Mouse (Mus musculus): ENCODE data around the gene Hoxd3. TPM values are rescaled to one million over a fixed set of nuclear protein-coding genes. Genes with fewer than 3 reads are reported as not detected.

Hoxd3 gene
- polyA plus RNA-seq, 1 experiment from 2014 or later = not detected

DNA sequence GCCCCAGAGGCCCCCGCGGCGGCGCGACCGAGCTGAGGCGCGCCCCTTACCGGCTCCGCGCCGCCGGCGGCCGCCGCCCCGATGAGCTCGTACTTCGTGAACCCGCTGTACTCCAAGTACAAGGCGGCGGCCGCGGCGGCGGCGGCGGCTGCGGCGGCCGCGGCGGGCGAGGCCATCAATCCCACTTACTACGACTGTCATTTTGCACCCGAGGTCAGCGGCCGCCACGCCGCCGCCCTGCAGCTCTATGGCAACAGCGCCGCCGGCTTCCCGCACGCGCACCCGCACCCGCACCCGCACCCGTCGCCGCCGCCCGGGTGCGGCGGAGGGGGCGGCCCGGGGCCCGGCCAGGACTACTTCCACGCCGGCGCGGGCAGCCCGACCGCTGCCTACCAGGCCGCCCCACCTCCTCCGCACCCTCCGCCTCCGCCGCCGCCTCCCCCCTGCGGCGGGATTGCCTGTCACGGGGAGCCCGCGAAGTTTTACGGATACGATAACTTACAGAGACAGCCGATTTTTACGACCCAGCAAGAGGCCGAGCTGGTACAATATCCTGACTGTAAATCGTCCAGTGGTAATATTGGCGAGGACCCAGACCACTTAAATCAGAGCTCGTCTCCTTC lies 6.1 kb upstream of the Hoxd3 start:
- no peaks in the 10 kb centered on the region for H3K9me3 ChIP-seq
- H3K27me3 ChIP-seq = peaks cover 92% of the 10 kb centered on the region
- ATAC-seq (ENCODE audit: low FRiP score, low read depth) = peak; percentile 38; the same call in 1 of the 2 replicates
- H3K4me2 ChIP-seq (replicated peaks) = peak overlapping the region; percentile 53
- no peak overlapping the region for H3K27ac ChIP-seq (replicated peaks)
- no peaks in the 10 kb centered on the region for H3K36me3 ChIP-seq
- peak overlapping the region; percentile 38 for H3K4me3 ChIP-seq
- H3K9ac ChIP-seq (replicated peaks) = 0 out of 2 replicates have a peak overlapping the region, but pooled peaks have one; percentile 20
- under 1% methylated on average over 77 of the region's 85 CpGs for WGBS
- peaks cover 13% of the 10 kb centered on the region for H3K4me1 ChIP-seq

DNA sequence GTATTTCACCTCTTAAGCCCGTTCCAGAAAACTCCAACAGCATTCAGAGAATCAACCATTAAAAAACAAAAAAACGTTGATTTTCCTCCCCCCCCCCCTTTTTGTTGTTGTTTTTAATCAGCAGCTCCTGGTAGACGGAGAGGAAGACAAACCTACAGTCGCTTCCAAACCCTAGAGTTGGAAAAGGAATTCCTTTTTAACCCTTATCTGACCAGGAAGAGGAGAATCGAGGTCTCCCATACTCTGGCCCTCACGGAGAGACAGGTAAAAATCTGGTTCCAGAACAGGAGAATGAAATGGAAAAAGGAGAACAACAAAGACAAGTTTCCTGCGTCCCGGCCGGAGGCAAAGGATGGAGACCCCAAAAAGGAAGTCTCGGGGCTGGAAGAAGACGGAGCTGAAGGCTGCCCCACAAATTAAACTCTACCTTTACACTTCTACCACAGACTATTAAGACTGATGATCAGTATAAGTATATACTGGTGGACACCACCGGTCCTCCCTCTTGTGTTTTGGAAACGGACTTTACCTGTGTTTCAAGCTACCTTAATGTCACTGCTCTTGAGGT lies 5.2 kb upstream of the Hoxd3 start:
- no peaks in the 10 kb centered on the region for H3K36me3 ChIP-seq
- H3K4me1 ChIP-seq = peaks cover 13% of the 10 kb centered on the region
- H3K4me2 ChIP-seq (replicated peaks) = no peak overlapping the region
- WGBS = 2% methylated on average over 13 of the region's 13 CpGs
- H3K9me3 ChIP-seq = no peaks in the 10 kb centered on the region
- no peak overlapping the region for H3K4me3 ChIP-seq
- peaks cover 92% of the 10 kb centered on the region for H3K27me3 ChIP-seq
- ATAC-seq (ENCODE audit: low FRiP score, low read depth) = no peak
- H3K27ac ChIP-seq (replicated peaks) = no peak overlapping the region
- H3K9ac ChIP-seq (replicated peaks) = no peak overlapping the region

DNA sequence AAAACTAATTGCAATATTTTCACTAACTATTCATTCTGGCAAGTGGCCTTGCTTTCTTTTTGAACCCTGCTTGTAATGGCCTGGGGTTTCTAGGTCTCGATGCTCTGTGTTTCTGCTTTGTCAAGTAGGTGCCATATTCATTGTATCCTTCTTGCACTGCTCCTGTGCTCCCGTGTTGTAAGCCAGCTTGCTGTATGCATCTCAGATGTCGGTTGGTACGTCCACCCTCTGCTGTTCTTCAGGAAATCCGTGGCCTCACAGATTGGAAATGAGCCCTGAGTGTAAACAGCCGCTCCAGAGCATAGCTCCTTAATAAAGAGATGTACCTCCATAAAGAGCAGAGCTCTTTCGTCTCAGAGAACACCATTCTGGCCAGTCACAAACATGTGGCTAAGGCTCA lies 4.1 kb upstream of the Hoxd3 start:
- Histone ChIP-seq H3K9ac (replicated peaks) (no peak overlapping the region), H3K36me3 (no peaks in the 10 kb centered on the region), H3K9me3 (no peaks in the 10 kb centered on the region), H3K4me3 (no peak overlapping the region), H3K4me1 (peaks cover 19% of the 10 kb centered on the region), H3K27ac (replicated peaks) (no peak overlapping the region), H3K27me3 (peaks cover 97% of the 10 kb centered on the region), H3K4me2 (replicated peaks) (no peak overlapping the region)
- WGBS = 7% methylated on average over 7 of the region's 7 CpGs
- ATAC-seq (ENCODE audit: low FRiP score, low read depth) = no peak

DNA sequence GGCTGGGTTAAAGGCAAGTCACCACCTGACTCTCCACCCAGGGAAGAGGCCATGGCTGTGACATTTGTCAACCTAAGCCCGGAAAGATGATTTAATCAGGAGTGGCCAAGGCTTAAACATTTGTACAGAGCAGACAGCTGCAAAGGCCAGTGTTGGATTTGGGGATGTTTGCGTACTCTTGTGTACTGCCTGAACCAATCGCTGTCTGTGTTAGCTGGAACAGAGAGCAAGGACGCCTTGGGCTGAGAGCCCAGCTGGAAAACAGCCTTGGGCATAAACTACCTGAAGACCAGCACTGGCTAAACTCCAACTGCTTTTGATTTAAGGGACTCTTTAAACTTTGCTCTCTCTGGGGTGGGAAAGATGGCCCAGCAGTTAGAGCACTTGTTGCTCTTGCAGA lies 3.1 kb upstream of the Hoxd3 start:
- Histone ChIP-seq H3K4me3 (no peak overlapping the region), H3K9me3 (no peaks in the 10 kb centered on the region), H3K36me3 (no peaks in the 10 kb centered on the region), H3K27ac (replicated peaks) (no peak overlapping the region), H3K4me1 (peaks cover 19% of the 10 kb centered on the region), H3K27me3 (peaks cover 97% of the 10 kb centered on the region), H3K4me2 (replicated peaks) (no peak overlapping the region), H3K9ac (replicated peaks) (no peak overlapping the region)
- 5% methylated on average over 4 of the region's 4 CpGs for WGBS
- ATAC-seq (ENCODE audit: low FRiP score, low read depth) = no peak

DNA sequence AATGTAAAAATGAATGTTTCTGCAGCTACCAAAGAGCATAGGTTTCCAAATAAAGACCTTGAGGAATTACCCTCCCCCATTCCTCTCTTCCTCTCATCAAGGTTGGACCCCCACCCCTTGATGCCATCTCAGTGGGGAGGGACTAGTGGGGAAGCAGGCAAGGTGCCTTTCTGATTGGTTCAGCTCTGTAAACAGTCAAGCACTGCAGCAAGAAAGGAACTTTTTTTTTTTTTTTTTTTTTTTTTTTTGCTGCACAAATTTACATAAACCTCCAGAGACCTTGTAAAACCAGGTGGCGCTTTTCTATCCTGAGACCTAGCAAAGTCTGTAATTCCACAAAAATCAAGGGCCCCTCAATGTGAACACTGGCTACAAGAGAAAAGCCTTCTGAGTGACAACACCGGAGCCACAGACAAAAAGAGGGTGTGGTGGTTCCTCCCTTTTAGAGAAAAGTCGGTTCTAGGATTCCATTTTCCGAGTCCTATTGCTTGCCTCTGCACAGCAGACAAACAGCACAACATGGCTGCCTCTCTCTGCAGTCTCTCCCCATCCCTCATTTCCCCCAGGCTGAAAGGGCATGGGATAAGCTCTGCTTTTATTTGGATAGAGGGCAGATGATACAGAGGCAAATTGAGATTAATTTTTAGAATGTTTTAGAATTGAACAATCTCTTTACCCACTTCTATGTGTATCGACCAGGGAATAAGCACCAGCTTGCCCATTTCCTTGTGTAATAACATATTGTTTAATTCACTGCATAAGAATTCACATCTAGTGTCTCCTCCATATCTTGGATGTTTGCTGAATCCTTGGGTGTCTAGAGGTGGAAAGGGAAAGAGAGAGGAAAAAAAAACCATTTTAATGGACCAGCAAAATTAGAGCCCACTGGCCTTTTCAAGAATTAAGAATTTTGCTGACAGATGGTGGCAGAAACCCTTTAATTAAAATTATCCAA lies 2.0 kb upstream of the Hoxd3 start:
- no peaks in the 10 kb centered on the region for H3K36me3 ChIP-seq
- H3K4me3 ChIP-seq = no peak overlapping the region
- no peak overlapping the region for H3K4me2 ChIP-seq (replicated peaks)
- no peak overlapping the region for H3K27ac ChIP-seq (replicated peaks)
- peaks cover 17% of the 10 kb centered on the region for H3K4me1 ChIP-seq
- 5% methylated on average over 5 of the region's 5 CpGs for WGBS
- no peak overlapping the region for H3K9ac ChIP-seq (replicated peaks)
- ATAC-seq (ENCODE audit: low FRiP score, low read depth) = no peak
- H3K9me3 ChIP-seq = no peaks in the 10 kb centered on the region
- peaks cover 97% of the 10 kb centered on the region for H3K27me3 ChIP-seq

DNA sequence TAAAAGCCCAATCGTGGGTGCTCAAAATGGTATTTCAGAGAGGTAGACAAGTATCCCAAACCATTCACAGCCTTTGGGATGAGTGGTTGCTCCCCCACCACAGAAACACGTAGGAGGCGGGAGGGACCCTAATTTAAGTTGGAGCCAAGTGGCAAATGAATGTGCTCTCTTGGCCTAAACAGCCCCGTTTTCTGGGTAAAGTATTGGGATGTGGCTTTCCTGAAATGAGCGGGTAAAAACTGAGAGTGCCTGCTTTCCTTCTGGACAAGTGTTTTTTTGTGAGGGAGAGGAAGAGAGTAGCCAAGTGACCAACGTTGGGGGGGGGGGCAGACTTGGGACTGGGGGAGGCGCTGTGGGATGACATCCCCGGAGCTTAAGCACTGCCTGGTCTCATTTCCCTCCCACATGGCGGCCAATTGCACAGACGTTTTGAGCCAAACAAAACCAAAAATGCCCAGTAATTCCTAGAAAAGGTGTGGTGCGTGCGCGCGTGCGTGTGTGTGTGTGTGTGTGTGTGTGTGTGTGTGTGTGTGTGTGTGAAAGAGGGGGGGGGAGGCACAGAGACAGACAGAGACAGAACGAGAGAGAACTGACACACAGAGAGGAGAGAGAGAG lies 691 bp upstream of the Hoxd3 start:
- ATAC-seq (ENCODE audit: low FRiP score, low read depth) = no peak
- no peak overlapping the region for H3K4me3 ChIP-seq
- H3K9ac ChIP-seq (replicated peaks) = no peak overlapping the region
- no peaks in the 10 kb centered on the region for H3K36me3 ChIP-seq
- H3K27ac ChIP-seq (replicated peaks) = no peak overlapping the region
- peaks cover 97% of the 10 kb centered on the region for H3K27me3 ChIP-seq
- no peaks in the 10 kb centered on the region for H3K9me3 ChIP-seq
- H3K4me2 ChIP-seq (replicated peaks) = no peak overlapping the region
- 3% methylated on average over 16 of the region's 16 CpGs for WGBS
- peaks cover 9% of the 10 kb centered on the region for H3K4me1 ChIP-seq

DNA sequence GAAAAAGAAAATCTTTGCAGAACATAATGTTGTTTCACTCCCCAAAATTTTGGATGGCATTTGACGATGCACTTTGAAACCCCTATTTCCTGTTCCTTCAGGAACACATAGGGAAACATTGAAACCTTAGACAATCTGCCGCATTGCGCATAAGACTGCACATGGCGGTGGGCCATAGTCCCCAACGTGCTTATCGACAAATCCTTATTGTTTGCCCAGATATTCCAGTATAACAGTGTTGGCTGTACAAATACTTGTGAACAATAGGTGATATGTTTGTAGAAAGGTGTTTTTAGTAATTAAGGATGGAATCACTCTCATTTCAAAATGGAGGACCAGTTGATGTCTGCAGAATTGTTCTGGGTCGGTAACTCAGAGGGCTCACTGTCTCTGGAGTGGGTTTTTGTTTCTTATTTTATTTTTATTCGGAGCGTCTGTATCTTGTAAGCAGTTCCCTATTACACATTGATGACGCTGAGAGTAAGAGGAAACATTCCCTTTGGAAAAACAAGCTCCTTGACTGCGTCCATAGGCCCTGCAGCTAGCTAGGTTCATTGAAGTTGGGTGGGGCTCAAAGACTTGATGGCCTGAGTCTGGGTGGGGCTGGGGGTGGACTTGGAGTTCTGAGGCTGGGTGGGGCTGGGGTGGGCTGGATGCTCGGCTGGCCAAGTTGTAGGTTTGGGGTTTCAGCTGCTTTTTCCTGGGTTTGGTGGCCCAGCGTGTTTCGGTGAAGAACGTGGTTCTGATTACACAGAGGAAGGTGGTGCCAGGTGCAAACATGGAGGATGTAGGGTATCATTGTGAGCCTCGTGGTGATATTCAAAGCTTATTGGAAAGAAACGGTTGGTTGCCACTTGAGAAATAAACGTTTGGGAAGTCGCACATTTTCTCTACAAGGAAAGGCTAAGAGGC lies 1.8 kb downstream of the Hoxd3 start:
- no peak overlapping the region for H3K27ac ChIP-seq (replicated peaks)
- H3K9me3 ChIP-seq = no peaks in the 10 kb centered on the region
- WGBS = 5% methylated on average over 19 of the region's 19 CpGs
- ATAC-seq (ENCODE audit: low FRiP score, low read depth) = no peak
- no peak overlapping the region for H3K4me2 ChIP-seq (replicated peaks)
- no peaks in the 10 kb centered on the region for H3K36me3 ChIP-seq
- peaks cover 99% of the 10 kb centered on the region for H3K27me3 ChIP-seq
- H3K9ac ChIP-seq (replicated peaks) = no peak overlapping the region
- H3K4me1 ChIP-seq = peaks cover 10% of the 10 kb centered on the region
- no peak overlapping the region for H3K4me3 ChIP-seq

DNA sequence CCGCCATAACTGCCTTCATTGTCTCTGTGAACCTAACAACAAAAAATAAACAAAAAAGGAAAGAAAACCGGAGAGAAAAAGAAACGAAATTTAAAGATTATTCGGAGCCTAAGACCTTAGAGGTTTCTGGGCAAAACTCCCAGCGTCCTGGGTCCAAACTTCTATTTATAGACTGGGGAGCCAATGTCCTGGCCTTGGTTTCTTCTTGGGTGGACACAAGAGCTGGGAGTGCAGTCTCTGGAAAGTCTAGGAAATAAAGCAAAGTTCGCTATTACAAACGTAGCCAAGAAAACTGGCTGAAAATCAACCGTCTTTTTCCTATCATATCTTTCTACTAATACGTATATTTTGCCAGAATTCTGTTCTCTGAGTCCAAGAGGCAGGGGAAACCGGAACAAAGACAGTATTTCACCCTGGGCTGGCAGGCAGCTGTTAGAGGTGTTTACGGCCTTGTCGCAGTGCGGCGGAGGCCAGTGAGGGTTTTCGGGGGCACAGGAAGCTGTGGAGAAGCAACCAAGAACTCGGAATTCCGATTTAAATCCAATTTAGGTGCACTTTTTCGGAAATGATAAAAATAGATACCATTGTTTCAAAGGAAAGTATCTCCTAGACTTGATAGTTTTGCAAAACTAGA lies 2.5 kb downstream of the Hoxd3 start:
- no peak for ATAC-seq (ENCODE audit: low FRiP score, low read depth)
- 2% methylated on average over 18 of the region's 18 CpGs for WGBS
- Histone ChIP-seq H3K4me1 (peaks cover 10% of the 10 kb centered on the region), H3K4me2 (replicated peaks) (no peak overlapping the region), H3K9me3 (no peaks in the 10 kb centered on the region), H3K27ac (replicated peaks) (no peak overlapping the region), H3K9ac (replicated peaks) (no peak overlapping the region), H3K4me3 (no peak overlapping the region), H3K27me3 (peaks cover 99% of the 10 kb centered on the region), H3K36me3 (no peaks in the 10 kb centered on the region)

DNA sequence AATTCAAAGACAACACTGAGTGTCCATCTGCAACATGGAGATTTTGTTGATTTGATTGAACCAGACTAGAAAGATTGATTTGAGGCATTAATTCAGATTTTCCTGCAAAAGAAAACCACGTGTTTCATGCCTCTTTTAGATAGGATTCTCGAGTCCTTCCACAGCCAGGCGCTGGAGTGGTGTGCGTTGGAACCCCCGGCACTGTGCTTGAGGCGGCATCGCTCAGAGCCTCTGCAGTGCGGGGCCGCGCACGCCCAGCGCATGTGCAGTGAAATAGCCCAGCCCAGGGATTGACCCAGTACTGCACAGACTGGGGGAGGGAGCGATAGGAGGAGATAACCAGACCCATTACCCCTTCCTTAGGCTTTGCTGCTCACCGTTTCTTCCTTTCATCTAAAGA lies 3.2 kb downstream of the Hoxd3 start:
- peaks cover 99% of the 10 kb centered on the region for H3K27me3 ChIP-seq
- H3K4me3 ChIP-seq = no peak overlapping the region
- peaks cover 10% of the 10 kb centered on the region for H3K4me1 ChIP-seq
- no peaks in the 10 kb centered on the region for H3K9me3 ChIP-seq
- no peak for ATAC-seq (ENCODE audit: low FRiP score, low read depth)
- WGBS = 0% methylated on average over 14 of the region's 14 CpGs
- H3K9ac ChIP-seq (replicated peaks) = no peak overlapping the region
- H3K4me2 ChIP-seq (replicated peaks) = no peak overlapping the region
- H3K27ac ChIP-seq (replicated peaks) = no peak overlapping the region
- H3K36me3 ChIP-seq = no peaks in the 10 kb centered on the region

DNA sequence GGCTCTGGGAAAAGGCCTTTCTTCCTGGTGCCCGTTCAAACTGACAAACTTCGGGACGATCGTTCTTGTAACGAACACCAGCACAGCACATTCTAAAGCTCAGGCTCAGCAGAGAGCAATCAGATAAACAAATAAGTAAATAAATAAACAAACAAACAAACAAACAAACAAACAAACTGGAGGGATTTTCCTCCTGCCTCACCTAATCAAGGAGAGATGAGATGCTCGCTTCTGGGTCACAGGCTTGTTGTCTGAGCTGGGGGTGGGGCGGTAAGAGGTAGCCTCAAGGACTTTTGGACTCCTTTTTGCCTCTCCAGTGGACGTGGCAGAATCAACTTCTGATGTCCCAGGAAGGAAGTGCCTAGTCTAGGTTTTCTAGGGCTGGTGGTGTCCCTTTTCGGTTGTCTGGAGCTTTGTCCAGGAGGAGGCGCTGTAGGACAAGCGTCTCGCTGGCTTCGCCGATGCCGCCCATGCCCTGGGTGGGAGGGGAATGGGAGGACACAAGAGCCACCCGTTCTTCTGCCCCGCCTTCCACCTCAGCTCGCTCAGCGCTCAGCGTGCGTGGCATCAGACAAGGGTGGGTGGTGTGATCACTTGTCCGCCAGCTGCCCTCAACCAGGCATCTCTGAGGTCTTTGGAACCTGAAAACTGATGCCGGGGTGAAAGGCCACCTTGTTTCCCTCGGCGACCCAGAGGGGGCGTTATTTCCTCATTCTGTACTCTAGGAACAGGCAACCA lies 3.9 kb downstream of the Hoxd3 start:
- 3% methylated on average over 26 of the region's 26 CpGs for WGBS
- Histone ChIP-seq H3K4me2 (replicated peaks) (peak overlapping the region; percentile 45), H3K9ac (replicated peaks) (no peak overlapping the region), H3K4me3 (peak overlapping the region; percentile 18; the same call in 1 of the 2 replicates), H3K27me3 (peaks cover 99% of the 10 kb centered on the region), H3K27ac (replicated peaks) (no peak overlapping the region), H3K4me1 (peaks cover 10% of the 10 kb centered on the region), H3K36me3 (no peaks in the 10 kb centered on the region), H3K9me3 (no peaks in the 10 kb centered on the region)
- ATAC-seq (ENCODE audit: low FRiP score, low read depth) = peak; percentile 79

Measured in midbrain, embryonic 12.5 days (tissue).